Mouse (Mus musculus): ENCODE measurements around the gene Ptpa.

GRCm38 (mm10) chr2:30495909-30496861, 80.3 kb downstream of the Ptpa start:
- no peak for TF ChIP-seq CTCF (IDR thresholded peaks at IDR 0.05; ENCODE audit: extremely low read depth, insufficient read depth, low read length)
- TF ChIP-seq POLR2A (IDR thresholded peaks at IDR 0.05; ENCODE audit: extremely low read depth, insufficient read depth, low read length): no peak
